Mouse (Mus musculus) midbrain, embryonic 13.5 days (tissue): ENCODE results near the gene Map3k13. TPM values are rescaled to one million over a fixed set of nuclear protein-coding genes. Genes with fewer than 3 reads are reported as not detected.

Source experiments
- ATAC-seq: fragments of 200-750 bp; cut with Nextera tagmentation; 2 replicates; pipeline ENCODE4 v1.8.0; 2017; ENCODE audit warnings: mild to moderate bottlenecking, moderate TSS enrichment, moderate library complexity
- H3K27ac ChIP-seq: fragments of 300-500 bp; sonication (generic); 2 replicates; pipeline ENCODE4 v1.5.1; 2015; ENCODE audit warnings: inconsistent platforms, mild to moderate bottlenecking, moderate library complexity
- H3K27me3 ChIP-seq: fragments of 300-500 bp; sonication (generic); 2 replicates; pipeline ENCODE4 v1.6.1; 2015; ENCODE audit warnings: mild to moderate bottlenecking, inconsistent platforms
- H3K36me3 ChIP-seq: fragments of 300-500 bp; sonication (generic); 2 replicates; pipeline ENCODE4 v1.6.1; 2015; ENCODE audit warnings: mild to moderate bottlenecking, inconsistent platforms
- H3K4me1 ChIP-seq: fragments of 300-500 bp; sonication (generic); replicated peaks from 2 replicates; pipeline ENCODE4 v1.6.1; 2015; ENCODE audit warnings: inconsistent platforms
- H3K4me2 ChIP-seq: fragments of 300-500 bp; sonication (generic); replicated peaks from 2 replicates; pipeline ENCODE4 v1.6.1; 2015; ENCODE audit warnings: moderate library complexity, mild to moderate bottlenecking, inconsistent platforms
- H3K4me3 ChIP-seq: fragments of 300-500 bp; sonication (generic); replicated peaks from 2 replicates; pipeline ENCODE4 v1.5.1; 2015; ENCODE audit warnings: mild to moderate bottlenecking, inconsistent platforms
- H3K9ac ChIP-seq: fragments of 300-500 bp; sonication (generic); replicated peaks from 2 replicates; pipeline ENCODE4 v1.6.1; 2015; ENCODE audit warnings: mild to moderate bottlenecking, inconsistent platforms
- H3K9me3 ChIP-seq: fragments of 300-500 bp; sonication (generic); 2 replicates; pipeline ENCODE4 v1.6.1; 2016; ENCODE audit warnings: mild to moderate bottlenecking, inconsistent platforms
- WGBS: fragments of 180-500 bp; shearing (Covaris S2); methylation state at CpG from one replicate; pipeline ENCODE4 v1.1.7; 2015; 5-methylcytosine and 5-hydroxymethylcytosine counted together
- polyA plus RNA-seq: library from polyadenylated mRNA; unstranded; fragments of >200 nt; fragmentation: Nextera tagmentation; extraction: Ambion mirVana; gene quantifications from 2 replicates; pipeline ENCODE4 v1.2.1, GENCODE M21; 2015

The Map3k13 gene
- polyA plus RNA-seq, 1 experiment from 2014 or later = 7.6 TPM

- Histone ChIP-seq H3K9me3 (no peaks in the 10 kb centered on the region), H3K27ac (no peak overlapping the region), H3K36me3 (no peaks in the 10 kb centered on the region), H3K4me1 (no peaks in the 10 kb centered on the region), H3K4me2 (no peak overlapping the region), H3K27me3 (no peaks in the 10 kb centered on the region), H3K9ac (no peak overlapping the region), H3K4me3 (no peak overlapping the region)
- ATAC-seq = no peak
- 89% methylated on average over 12 of the region's 12 CpGs for WGBS
Observed at GRCm38 (mm10) chr16:21955591-21955990, 161.4 kb downstream of the Map3k13 start.

- ATAC-seq = no peak
- H3K4me3 ChIP-seq = no peak overlapping the region
- no peak overlapping the region for H3K9ac ChIP-seq
- no peak overlapping the region for H3K27ac ChIP-seq
- no peaks in the 10 kb centered on the region for H3K27me3 ChIP-seq
- no peaks in the 10 kb centered on the region for H3K9me3 ChIP-seq
- H3K4me1 ChIP-seq = no peaks in the 10 kb centered on the region
- no peak overlapping the region for H3K4me2 ChIP-seq
- WGBS = 83% methylated on average over 3 of the region's 3 CpGs
- no peaks in the 10 kb centered on the region for H3K36me3 ChIP-seq
Observed at GRCm38 (mm10) chr16:21965576-21965975, 171.4 kb downstream of the Map3k13 start.

- ATAC-seq = peak; percentile 40; the same call in 1 of the 2 replicates
- Histone ChIP-seq H3K36me3 (no peaks in the 10 kb centered on the region), H3K27ac (no peak overlapping the region), H3K4me3 (no peak overlapping the region), H3K9me3 (no peaks in the 10 kb centered on the region), H3K4me1 (no peaks in the 10 kb centered on the region), H3K27me3 (no peaks in the 10 kb centered on the region), H3K4me2 (no peak overlapping the region), H3K9ac (no peak overlapping the region)
- WGBS = 79% methylated on average over 5 of the region's 5 CpGs
Observed at GRCm38 (mm10) chr16:21969874-21970273, 175.7 kb downstream of the Map3k13 start.

GRCm38 (mm10) chr16:21970536-21970935, 176.4 kb downstream of the Map3k13 start:
- Histone ChIP-seq H3K9ac (no peak overlapping the region), H3K27ac (no peak overlapping the region), H3K36me3 (no peaks in the 10 kb centered on the region), H3K4me2 (no peak overlapping the region), H3K27me3 (no peaks in the 10 kb centered on the region), H3K4me3 (no peak overlapping the region), H3K9me3 (no peaks in the 10 kb centered on the region), H3K4me1 (no peaks in the 10 kb centered on the region)
- WGBS = 91% methylated on average over 6 of the region's 6 CpGs
- ATAC-seq = no peak

GRCm38 (mm10) chr16:21971446-21971845, 177.3 kb downstream of the Map3k13 start:
- Histone ChIP-seq H3K9ac (no peak overlapping the region), H3K4me2 (no peak overlapping the region), H3K9me3 (no peaks in the 10 kb centered on the region), H3K4me3 (no peak overlapping the region), H3K4me1 (peaks cover 6% of the 10 kb centered on the region), H3K27ac (no peak overlapping the region), H3K27me3 (no peaks in the 10 kb centered on the region), H3K36me3 (no peaks in the 10 kb centered on the region)
- WGBS = 48% methylated on average over 4 of the region's 4 CpGs
- ATAC-seq = no peak

- Histone ChIP-seq H3K4me2 (peak overlapping the region; percentile 45), H3K9me3 (no peaks in the 10 kb centered on the region), H3K9ac (peak overlapping the region; percentile 40; the same call in 1 of the 2 replicates), H3K27ac (no peak overlapping the region), H3K4me1 (peaks cover 8% of the 10 kb centered on the region), H3K4me3 (peak overlapping the region; percentile 15), H3K27me3 (no peaks in the 10 kb centered on the region), H3K36me3 (no peaks in the 10 kb centered on the region)
- WGBS = 2% methylated on average over 16 of the region's 16 CpGs
- no peak for ATAC-seq
Observed at GRCm38 (mm10) chr16:21976203-21976602, 182.1 kb downstream of the Map3k13 start.

GRCm38 (mm10) chr16:21977347-21977746, 183.2 kb downstream of the Map3k13 start:
- no peak for ATAC-seq
- Histone ChIP-seq H3K27me3 (no peaks in the 10 kb centered on the region), H3K4me1 (peaks cover 8% of the 10 kb centered on the region), H3K4me2 (no peak overlapping the region), H3K4me3 (no peak overlapping the region), H3K36me3 (no peaks in the 10 kb centered on the region), H3K27ac (no peak overlapping the region), H3K9ac (no peak overlapping the region), H3K9me3 (no peaks in the 10 kb centered on the region)
- WGBS = 72% methylated on average over 5 of the region's 5 CpGs

Other genes with a start within 250 kb of the Map3k13 start
- 76.4 and 91.1 TPM in 2 replicates for gene 2510009E07Rik, start 99.7 kb upstream of the Map3k13 start, polyA plus RNA-seq
- gene Ehhadh, start 6.5 kb upstream of the Map3k13 start, polyA plus RNA-seq = 1.2 and 1.3 TPM in 2 replicates
- 28.3 and 28.9 TPM in 2 replicates for gene Tmem41a, start 153.2 kb downstream of the Map3k13 start, polyA plus RNA-seq
- gene Liph, start 201.3 kb downstream of the Map3k13 start, polyA plus RNA-seq = 0.14 and 0.20 TPM in 2 replicates
- 48.1 and 50.1 TPM in 2 replicates for gene Senp2, start 215.1 kb downstream of the Map3k13 start, polyA plus RNA-seq